Mouse (Mus musculus): ENCODE results near the gene Gm853.

Gene Gm853

DNA sequence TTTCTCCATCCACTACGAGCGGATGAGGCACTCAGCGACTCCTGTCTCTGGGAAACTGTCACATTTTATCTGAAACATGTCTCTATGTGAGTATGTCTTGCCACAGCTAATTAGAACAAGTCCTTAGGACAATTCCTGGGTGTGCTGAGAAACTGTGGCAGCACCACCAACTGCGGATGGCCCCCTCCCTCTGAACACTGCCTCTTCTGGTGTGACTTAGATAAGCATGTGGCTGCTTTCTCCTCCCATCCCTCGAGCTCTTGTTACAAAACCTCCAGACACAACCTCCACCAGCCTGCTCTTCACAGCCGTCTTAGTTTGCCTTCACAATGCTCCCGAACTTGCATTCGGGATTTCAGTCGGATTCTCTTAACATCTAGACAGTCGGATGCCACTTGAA, 8.3 kb downstream of the Gm853 start:
- peak; percentile 71 for DNase-seq

DNA sequence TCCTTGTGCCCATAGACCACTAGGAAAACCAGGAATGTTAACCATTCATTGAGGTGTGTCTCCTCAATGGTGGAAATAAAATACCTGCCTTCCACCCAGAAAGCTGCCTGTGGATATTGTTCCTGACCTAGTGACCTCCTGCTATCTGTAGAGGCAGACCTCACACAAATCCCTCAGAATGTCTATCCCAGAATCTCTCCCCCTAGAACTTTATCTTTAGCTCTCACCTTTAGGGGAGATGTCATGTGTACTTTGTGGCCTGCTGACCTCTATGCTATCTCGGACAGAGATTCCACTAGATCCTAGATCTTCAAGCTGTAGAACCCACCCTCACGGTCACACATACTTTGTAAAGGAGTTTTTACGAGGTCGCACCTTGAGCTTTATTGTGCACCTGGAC, 9.0 kb downstream of the Gm853 start:
- DNase-seq, result no peak

- DNase-seq, result peak; percentile 36
Observed at GRCm38 (mm10) chr4:130212421-130212820, 9.8 kb downstream of the Gm853 start.

- DNase-seq, result peak; percentile 22
Observed at GRCm38 (mm10) chr4:130211870-130212269, 10.3 kb downstream of the Gm853 start.

- peak; percentile 87 for DNase-seq
Observed at GRCm38 (mm10) chr4:130198694-130199670, 23.2 kb downstream of the Gm853 start.

- no peak for DNase-seq
Observed at GRCm38 (mm10) chr4:130196542-130196941, 25.7 kb downstream of the Gm853 start.

GRCm38 (mm10) chr4:130195924-130196323, 26.3 kb downstream of the Gm853 start:
- no peak for DNase-seq

GRCm38 (mm10) chr4:130192266-130192665, 29.9 kb downstream of the Gm853 start:
- no peak for DNase-seq

- DNase-seq, result no peak
Observed at GRCm38 (mm10) chr4:130189606-130190005, 32.6 kb downstream of the Gm853 start.

- DNase-seq, result peak; percentile 83
Observed at GRCm38 (mm10) chr4:130188806-130189297, 33.3 kb downstream of the Gm853 start.

GRCm38 (mm10) chr4:130186891-130187290, 35.3 kb downstream of the Gm853 start:
- DNase-seq, result no peak

- no peak for DNase-seq
Observed at GRCm38 (mm10) chr4:130186450-130186849, 35.8 kb downstream of the Gm853 start.

- DNase-seq, result no peak
Observed at GRCm38 (mm10) chr4:130183879-130184278, 38.3 kb downstream of the Gm853 start.

DNA sequence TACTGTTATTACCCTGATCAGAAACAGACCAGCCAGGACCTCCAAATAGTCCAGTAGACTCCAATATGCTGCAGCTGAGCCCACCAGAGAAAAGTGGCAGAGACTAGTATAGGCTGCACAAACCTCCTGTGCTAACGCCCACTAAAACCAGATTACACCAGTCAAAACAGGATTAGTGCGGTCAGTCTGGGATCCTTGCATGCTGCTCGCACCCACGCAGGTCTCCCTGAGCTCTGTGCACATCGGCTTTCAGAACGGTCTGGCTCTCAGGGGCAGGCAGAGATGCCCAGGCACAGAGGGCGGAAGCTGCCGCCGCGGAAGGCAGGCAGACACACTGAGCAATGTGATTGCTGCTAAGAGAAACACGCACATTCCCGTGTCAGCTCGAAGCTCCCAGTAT, 39.2 kb downstream of the Gm853 start:
- no peak for DNase-seq

DNA sequence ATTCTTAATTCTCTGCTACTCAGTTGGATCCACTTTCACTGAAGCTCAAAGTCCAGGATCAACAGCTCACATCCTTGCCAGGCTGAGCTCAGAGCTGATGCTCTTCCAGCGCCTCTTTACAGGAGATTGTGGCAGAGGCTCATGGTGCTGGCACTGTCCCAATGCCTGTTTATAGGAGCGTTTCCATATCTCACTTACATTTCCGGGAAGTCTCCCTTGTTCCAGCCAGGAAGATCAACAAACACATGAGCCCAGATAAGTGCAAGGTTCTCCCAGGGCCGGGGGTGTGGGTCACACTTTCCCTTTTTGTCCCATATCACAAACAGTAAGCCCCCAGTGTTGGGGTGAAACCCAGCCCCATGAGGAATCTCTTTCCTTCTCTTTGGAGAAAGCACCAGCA, 40.3 kb downstream of the Gm853 start:
- DNase-seq, result no peak

DNA sequence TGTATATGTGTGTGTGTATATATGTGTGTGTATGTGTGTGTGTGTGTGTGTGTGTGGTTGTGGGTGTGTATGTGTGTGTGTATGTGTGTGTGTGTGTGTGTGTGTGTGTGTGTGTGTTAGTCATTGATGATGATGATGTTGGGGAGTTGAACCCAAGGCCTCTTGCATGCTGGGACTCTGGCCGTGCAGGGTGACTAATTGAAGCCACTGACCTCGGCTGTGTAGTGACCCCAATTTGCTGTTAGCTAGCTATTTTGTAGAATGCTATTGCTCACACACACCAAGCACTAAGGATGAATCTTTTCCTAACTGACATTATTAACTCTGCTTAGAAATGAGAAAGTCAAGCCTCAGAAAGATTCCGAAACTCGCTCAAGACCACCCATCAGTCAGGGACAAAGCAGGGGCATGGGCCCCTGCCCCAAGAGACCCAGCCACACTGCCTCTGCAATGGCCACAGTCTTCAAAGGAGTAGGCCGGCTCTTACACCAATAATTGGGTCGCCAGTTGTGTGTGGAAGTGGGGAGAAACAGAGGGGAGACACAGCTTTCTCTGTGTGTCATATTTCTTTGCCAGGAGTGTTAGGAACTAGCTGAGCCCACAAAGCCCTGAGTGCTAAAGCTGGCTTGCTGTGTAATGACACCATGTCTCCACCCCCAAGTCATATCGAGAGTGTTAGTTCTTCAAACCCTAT, 41.1 kb downstream of the Gm853 start:
- no peak for DNase-seq

DNA sequence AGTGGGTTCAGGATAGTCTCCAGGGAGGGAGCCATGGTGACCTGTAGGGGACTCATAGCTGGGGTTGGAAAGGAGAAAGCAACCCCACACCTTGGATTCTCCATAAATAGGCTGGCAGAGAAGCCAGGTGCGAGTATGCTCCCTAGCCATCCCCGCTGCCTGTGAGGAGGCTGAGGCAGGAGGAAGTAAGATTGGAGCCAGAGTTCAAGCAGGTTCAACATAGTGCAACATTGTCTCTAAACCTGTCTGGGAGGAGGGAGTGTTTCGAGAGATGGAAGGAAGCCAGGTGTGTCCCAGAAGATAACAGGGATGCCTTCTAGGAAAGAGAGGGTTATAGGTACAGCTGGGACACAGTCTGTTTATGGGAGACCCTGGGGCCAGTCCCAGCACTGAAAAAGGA, 42.3 kb downstream of the Gm853 start:
- DNase-seq, result no peak

DNA sequence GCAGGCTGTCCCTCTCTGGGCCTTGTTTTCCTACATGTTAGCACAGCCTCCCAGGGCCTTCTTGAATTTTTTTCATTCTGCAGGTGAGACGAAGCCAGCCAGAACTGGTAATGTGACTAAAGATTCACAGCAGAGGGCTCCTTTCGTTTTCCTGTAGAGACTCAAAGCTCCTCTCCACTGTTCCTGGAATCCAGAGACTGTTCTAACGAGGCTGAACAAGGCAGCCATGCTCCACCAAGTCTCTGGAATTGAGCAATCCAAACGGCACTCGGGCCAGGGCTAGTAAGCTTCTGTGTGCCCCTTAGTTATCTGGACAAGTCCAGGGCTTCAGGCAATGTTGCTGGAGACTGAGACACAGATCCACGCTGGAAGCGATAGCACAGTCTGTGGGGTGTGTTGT, 44.7 kb downstream of the Gm853 start:
- DNase-seq, result no peak

- no peak for DNase-seq
Observed at GRCm38 (mm10) chr4:130177087-130177486, 45.1 kb downstream of the Gm853 start.

DNA sequence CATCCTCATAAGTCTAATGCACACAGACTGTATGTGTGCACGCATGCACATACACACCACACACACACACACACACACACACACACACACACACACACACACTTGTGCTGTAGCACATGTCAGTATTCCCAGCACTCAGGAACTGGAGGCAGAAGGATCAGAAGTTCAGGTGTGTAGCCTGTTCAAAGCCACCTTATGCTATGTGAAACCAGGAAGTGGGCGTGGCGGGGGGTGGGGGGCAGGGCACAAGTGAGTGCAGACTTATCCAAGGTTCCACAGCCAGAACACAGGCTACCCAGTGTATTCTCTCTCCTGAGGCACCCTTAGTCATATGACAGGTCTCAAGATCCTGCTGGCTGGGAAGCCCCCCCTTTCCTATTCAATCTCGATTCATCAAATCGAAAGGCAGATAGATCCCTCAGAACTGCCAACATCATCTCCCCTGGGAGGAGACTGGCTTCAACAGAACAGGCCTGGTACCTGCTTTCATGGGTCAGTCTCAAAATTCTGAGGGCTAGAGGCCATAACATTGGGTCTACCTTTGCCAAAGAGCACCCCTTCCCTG, 46.0 kb downstream of the Gm853 start:
- no peak for DNase-seq

DNA sequence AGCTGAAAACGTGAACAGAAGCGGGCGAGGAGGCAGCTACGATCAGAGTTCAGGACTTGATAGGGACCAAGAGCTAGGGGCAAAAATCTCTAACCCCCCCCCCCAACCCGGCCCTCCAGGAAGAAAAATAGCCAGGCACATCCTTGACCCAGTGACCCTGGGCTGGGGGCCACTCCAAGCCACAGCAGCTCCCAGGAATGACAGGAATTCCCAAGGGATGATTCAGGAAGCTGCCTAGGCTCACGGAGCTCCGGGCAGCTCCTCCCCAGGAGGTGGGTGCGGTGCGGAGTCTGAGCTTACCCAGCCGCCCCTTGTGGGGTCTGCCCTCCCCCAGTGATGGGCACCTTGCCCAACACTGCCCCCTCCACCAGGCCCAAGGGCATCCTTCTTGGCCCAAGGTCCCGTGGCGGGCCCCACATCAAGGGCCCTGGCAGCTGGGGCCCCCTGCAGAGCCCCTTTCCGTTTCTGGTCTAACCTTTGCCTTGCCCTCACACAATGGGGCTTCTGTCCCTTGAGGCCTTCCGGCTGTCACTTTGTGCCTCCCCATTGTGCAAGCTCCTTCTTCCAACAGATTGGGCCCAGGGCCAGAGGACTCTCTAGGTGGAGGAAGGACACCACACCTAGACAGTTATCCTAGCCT, 47.0 kb downstream of the Gm853 start, which contains the start of gene Tinagl1:
Gene Tinagl1 (minus strand): TSS at position 51 of the 640 bp plus-strand sequence.
- no peak for DNase-seq

DNA sequence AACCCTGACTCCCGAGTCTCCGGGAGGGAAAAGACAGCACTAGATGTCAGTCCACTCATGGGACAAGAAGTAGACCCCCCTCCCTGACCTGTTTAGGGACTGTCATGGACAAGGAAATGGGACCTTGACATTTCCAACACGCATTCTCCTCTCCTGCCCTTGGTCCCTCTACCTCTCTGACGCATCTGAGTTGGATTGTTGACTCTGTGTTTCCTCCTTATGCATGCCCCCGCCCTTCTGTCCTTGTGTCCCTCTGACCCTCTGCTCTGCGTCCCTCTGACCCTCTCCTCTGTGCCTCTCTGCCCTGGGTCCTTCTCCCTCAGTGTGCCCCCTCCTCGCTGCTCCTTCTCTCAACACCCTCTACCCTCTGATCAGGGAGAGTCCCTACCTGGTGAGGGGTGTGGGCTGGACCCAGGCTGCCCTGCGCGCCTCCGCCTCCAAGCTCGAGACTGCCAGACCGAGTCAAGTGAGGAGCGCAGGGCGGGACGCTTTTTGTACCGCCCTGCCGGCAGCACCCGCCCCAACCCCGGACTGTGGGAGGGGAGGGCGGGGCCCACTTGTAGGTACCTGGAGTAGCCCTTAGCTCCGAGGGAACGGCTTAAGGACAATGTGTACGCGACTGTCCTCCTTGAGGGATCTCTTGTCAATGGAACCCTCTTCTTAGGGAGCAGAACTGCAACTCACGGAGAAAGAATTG, 47.7 kb downstream of the Gm853 start:
- peak; percentile 88 for DNase-seq
